Mouse (Mus musculus) c-Kit-negative CD71-positive TER-119-positive erythroid progenitor cells, embryonic 14.5 days (primary cell): ENCODE data around the gene Slc25a21.

Experiments used
- DNase-seq: peaks from one replicate; pipeline ENCODE4 v3.0.0-alpha.2; 2013; ENCODE audit warnings: low read depth, low spot score

Gene Slc25a21

GRCm38 (mm10) chr12:57016845-57017244, 180.4 kb downstream of the Slc25a21 start:
- no peak for DNase-seq

- DNase-seq = no peak
Measured at GRCm38 (mm10) chr12:57016324-57016723, 180.9 kb downstream of the Slc25a21 start.

GRCm38 (mm10) chr12:57009010-57009409, 188.3 kb downstream of the Slc25a21 start:
- DNase-seq = no peak

GRCm38 (mm10) chr12:56986049-56986448, 211.2 kb downstream of the Slc25a21 start:
- DNase-seq = peak; percentile 36

- no peak for DNase-seq
Measured at GRCm38 (mm10) chr12:56982066-56982626, 215.1 kb downstream of the Slc25a21 start.

- no peak for DNase-seq
Measured at GRCm38 (mm10) chr12:56975256-56975655, 222.0 kb downstream of the Slc25a21 start.

GRCm38 (mm10) chr12:56963236-56963635, 234.0 kb downstream of the Slc25a21 start:
- no peak for DNase-seq

GRCm38 (mm10) chr12:56959230-56960051, 237.8 kb downstream of the Slc25a21 start:
- DNase-seq = no peak

GRCm38 (mm10) chr12:56958244-56958643, 239.0 kb downstream of the Slc25a21 start:
- no peak for DNase-seq

- DNase-seq = no peak
Measured at GRCm38 (mm10) chr12:56951749-56952657, 245.3 kb downstream of the Slc25a21 start.

GRCm38 (mm10) chr12:56944265-56944664, 253.0 kb downstream of the Slc25a21 start:
- no peak for DNase-seq

- no peak for DNase-seq
Measured at GRCm38 (mm10) chr12:56940861-56941260, 256.4 kb downstream of the Slc25a21 start.

GRCm38 (mm10) chr12:56918145-56918544, 279.1 kb downstream of the Slc25a21 start:
- DNase-seq = no peak

- no peak for DNase-seq
Measured at GRCm38 (mm10) chr12:56906476-56906875, 290.8 kb downstream of the Slc25a21 start.

GRCm38 (mm10) chr12:56905652-56906305, 291.5 kb downstream of the Slc25a21 start:
- no peak for DNase-seq

GRCm38 (mm10) chr12:56905222-56905621, 292.1 kb downstream of the Slc25a21 start:
- no peak for DNase-seq

- DNase-seq = no peak
Measured at GRCm38 (mm10) chr12:56902774-56903456, 294.4 kb downstream of the Slc25a21 start.

- no peak for DNase-seq
Measured at GRCm38 (mm10) chr12:56897976-56898375, 299.3 kb downstream of the Slc25a21 start.

GRCm38 (mm10) chr12:56897221-56897937, 299.9 kb downstream of the Slc25a21 start:
- DNase-seq = no peak

- DNase-seq = no peak
Measured at GRCm38 (mm10) chr12:56894963-56895362, 302.3 kb downstream of the Slc25a21 start.
